Mouse (Mus musculus): ENCODE results near the gene Zdhhc20. TPM values are rescaled to one million over a fixed set of nuclear protein-coding genes. Genes with fewer than 3 reads are reported as not detected.
"Not testable (repeated sequence)": the region's sequence is repeated elsewhere in the genome, so short reads cannot be mapped to it uniquely, and the experiment has no call there.

Zdhhc20 gene
- polyA plus RNA-seq, 1 experiment from 2014 or later, result 71.2 TPM

DNA sequence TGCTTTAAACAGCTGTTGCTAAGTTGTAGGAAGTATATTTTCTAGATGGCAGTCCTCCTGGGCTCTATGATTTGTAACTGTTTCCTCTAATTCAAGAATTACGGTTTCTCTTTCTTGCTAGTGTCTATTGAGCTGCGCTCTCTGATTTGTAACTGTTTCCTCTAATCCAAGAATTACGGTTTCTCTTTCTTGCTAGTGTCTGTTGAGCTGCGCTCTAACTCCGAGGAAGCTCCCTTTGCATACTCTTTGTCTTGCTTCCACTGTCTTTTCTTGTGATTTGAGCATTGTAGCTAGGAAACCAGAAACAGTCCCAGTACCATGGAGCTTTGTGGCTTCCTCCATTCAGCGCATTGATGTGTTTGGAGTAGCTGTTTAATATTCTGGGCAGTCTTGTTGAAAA, 25.3 kb upstream of the Zdhhc20 start:
- Histone ChIP-seq H3K4me3 (replicated peaks; ENCODE audit: low read length) (no peak overlapping the region), H3K36me3 (ENCODE audit: control insufficient read depth, insufficient read depth, low read length) (no peaks in the 10 kb centered on the region), H3K4me1 (ENCODE audit: control insufficient read depth, insufficient read depth, low read length) (no peaks in the 10 kb centered on the region), H3K9ac (ENCODE audit: low read length) (no peak overlapping the region), H3K27ac (ENCODE audit: low read length) (no peak overlapping the region), H3K4me2 (ENCODE audit: low read depth, low read length) (no peak overlapping the region), H3K27me3 (ENCODE audit: control insufficient read depth, insufficient read depth, low read length) (no peaks in the 10 kb centered on the region), H3K9me3 (replicated peaks; ENCODE audit: control insufficient read depth, low read length) (no peaks in the 10 kb centered on the region)
- no peak for ATAC-seq (ENCODE audit: insufficient read depth, low FRiP score)
- 73% methylated on average over 6 of the region's 6 CpGs for WGBS

DNA sequence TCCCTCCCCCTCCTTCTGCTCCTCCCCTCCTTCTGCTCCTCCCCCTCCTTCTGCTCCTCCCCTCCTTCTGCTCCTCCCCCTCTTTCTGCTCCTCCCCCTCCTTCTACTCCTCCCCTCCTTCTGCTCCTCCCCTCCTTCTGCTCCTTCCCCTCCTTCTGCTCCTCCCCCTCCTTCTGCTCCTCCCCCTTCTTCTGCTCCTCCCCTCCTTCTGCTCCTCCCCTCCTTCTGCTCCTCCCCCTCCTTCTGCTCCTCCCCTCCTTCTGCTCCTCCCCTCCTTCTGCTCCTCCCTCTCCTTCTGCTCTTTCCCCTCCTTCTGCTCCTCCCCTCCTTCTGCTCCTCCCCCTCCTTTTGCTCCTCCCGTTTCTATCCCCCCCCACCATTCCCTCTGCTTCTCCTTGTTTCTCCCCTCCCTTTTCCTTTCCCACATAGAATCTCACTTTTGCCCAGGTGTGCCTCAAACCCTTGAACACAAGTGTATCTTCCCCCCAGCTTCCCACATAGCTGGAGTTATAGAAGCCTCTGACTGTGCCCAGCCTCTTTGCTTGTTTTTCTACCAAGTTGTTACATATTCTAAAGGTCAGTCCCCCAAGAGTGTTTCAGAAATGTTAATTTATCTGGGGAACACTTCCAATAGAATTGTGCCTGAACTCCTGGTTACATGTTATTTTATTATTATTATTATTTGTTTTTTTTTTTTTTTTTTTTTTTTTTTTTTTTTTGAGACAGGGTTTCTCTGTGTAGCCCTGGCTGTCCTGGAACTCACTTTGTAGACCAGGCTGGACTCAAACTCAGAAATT, 22.3 kb upstream of the Zdhhc20 start:
- not testable (repeated sequence) for H3K4me3 ChIP-seq (replicated peaks; ENCODE audit: low read length); H3K27ac ChIP-seq (ENCODE audit: low read length); H3K9me3 ChIP-seq (replicated peaks; ENCODE audit: control insufficient read depth, low read length); H3K27me3 ChIP-seq (ENCODE audit: control insufficient read depth, insufficient read depth, low read length); ATAC-seq (ENCODE audit: insufficient read depth, low FRiP score); H3K4me2 ChIP-seq (ENCODE audit: low read depth, low read length); H3K4me1 ChIP-seq (ENCODE audit: control insufficient read depth, insufficient read depth, low read length); H3K36me3 ChIP-seq (ENCODE audit: control insufficient read depth, insufficient read depth, low read length); H3K9ac ChIP-seq (ENCODE audit: low read length)
- 50% methylated on average over 1 of the region's 1 CpGs for WGBS

DNA sequence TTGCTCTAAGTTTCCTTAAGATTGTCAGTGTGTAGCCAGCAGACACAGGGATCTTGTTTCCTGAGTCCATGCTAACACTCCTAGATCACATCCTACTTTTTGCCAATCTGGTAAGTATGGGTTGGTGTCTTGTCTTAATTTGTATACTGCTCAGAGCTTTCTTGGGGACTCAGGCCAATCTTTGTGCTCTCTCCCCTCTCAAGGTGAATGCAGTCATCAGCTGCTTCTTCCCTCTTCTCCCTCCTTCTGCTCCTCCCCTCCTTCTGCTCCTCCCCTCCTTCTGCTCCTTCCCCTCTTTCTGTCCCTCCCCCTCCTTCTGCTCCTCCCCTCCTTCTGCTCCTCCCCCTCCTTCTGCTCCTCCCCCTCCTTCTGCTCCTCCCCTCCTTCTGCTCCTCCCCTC, 21.7 kb upstream of the Zdhhc20 start:
- not testable (repeated sequence) for ATAC-seq (ENCODE audit: insufficient read depth, low FRiP score); H3K36me3 ChIP-seq (ENCODE audit: control insufficient read depth, insufficient read depth, low read length)

DNA sequence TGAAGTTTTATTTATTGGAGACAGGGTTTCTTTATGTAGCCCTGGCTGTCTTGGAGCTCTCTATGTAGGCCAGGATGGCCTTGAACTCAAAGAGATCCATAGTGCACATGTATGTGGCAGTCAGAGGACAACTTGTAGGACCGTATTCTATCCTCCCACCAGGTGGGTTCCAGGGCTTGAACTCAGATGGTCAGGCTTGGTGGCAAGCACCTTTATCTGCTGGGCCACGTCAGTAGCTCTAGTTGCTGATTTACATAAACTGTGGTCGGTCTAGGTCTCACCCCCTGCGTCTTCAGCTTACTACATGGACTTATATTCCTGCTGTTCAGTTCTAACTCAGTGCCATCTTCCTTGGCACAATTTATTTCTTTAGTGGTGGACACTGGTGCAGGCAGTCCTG, 21.2 kb upstream of the Zdhhc20 start:
- WGBS, result 84% methylated on average over 4 of the region's 4 CpGs
- ATAC-seq (ENCODE audit: insufficient read depth, low FRiP score), result no peak

More for the DNA sequence above, 21.7 kb upstream of the Zdhhc20 start:
- H3K9ac ChIP-seq (ENCODE audit: low read length); H3K27ac ChIP-seq (ENCODE audit: low read length); H3K4me1 ChIP-seq (ENCODE audit: control insufficient read depth, insufficient read depth, low read length); H3K9me3 ChIP-seq (replicated peaks; ENCODE audit: control insufficient read depth, low read length); H3K4me2 ChIP-seq (ENCODE audit: low read depth, low read length); H3K27me3 ChIP-seq (ENCODE audit: control insufficient read depth, insufficient read depth, low read length); H3K4me3 ChIP-seq (replicated peaks; ENCODE audit: low read length): not testable (repeated sequence)

DNA sequence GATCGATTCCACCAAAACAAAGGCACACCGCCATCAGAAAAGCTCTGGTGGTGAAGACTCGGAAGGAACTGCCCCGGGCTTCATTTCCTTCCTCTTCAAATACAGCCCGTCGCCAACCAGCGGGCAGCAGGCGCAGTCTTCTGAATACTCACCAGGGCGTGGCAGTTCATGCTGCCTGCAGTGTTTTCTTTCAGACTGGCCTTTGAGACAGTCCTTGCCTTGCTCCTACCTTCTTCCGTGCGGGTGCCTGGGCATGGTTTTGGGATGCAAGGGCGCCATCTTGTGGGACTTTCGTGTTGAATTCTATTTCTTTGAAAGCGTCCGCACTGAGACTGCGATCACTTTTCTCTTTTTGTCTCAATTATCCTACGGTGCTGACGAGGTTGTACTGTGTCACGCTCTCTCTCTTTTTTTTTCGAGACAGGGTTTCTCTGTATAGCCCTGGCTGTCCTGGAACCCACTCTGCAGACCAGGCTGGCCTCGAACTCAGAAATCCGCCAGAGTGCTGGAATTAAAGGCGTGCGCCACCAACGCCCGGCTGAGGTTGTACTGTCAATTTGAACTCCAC, 20.5 kb upstream of the Zdhhc20 start:
- Histone ChIP-seq H3K4me3 (replicated peaks; ENCODE audit: low read length) (peak overlapping the region; percentile 35), H3K9ac (ENCODE audit: low read length) (peak overlapping the region; percentile 64), H3K27ac (ENCODE audit: low read length) (no peak overlapping the region), H3K9me3 (replicated peaks; ENCODE audit: control insufficient read depth, low read length) (no peaks in the 10 kb centered on the region), H3K36me3 (ENCODE audit: control insufficient read depth, insufficient read depth, low read length) (no peaks in the 10 kb centered on the region), H3K4me2 (ENCODE audit: low read depth, low read length) (peak overlapping the region; percentile 60), H3K4me1 (ENCODE audit: control insufficient read depth, insufficient read depth, low read length) (peaks cover 5% of the 10 kb centered on the region; the same call in 1 of the 2 replicates), H3K27me3 (ENCODE audit: control insufficient read depth, insufficient read depth, low read length) (no peaks in the 10 kb centered on the region)
- peak; percentile 96 for ATAC-seq (ENCODE audit: insufficient read depth, low FRiP score)
- 20% methylated on average over 26 of the region's 26 CpGs for WGBS

More for the DNA sequence above, 21.2 kb upstream of the Zdhhc20 start:
- Histone ChIP-seq H3K27me3 (ENCODE audit: control insufficient read depth, insufficient read depth, low read length) (no peaks in the 10 kb centered on the region), H3K4me2 (ENCODE audit: low read depth, low read length) (no peak overlapping the region), H3K4me3 (replicated peaks; ENCODE audit: low read length) (no peak overlapping the region), H3K36me3 (ENCODE audit: control insufficient read depth, insufficient read depth, low read length) (no peaks in the 10 kb centered on the region), H3K9me3 (replicated peaks; ENCODE audit: control insufficient read depth, low read length) (no peaks in the 10 kb centered on the region), H3K9ac (ENCODE audit: low read length) (no peak overlapping the region), H3K27ac (ENCODE audit: low read length) (no peak overlapping the region), H3K4me1 (ENCODE audit: control insufficient read depth, insufficient read depth, low read length) (peaks cover 5% of the 10 kb centered on the region; the same call in 1 of the 2 replicates)

DNA sequence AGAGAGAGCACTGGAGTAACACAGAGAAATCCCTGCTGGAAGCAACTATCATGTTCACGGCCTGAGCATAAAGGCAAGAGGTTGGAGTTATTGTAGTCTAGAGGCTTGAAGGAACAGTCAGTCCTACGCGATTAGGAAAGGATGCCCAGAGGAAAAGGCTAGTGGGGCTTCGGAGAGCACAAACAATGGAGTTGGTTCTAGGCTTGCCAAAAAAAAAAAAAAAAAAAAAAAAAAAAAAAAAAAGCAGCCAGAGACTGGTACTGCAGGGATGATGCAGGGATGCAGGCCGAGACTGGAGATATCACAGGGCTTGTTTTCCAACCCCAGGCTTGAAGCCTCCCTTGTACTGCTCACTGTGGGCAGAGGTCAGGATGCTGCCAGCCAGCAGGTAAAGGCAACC, 19.2 kb upstream of the Zdhhc20 start:
- Histone ChIP-seq H3K9me3 (replicated peaks; ENCODE audit: control insufficient read depth, low read length) (no peaks in the 10 kb centered on the region), H3K4me3 (replicated peaks; ENCODE audit: low read length) (no peak overlapping the region), H3K27me3 (ENCODE audit: control insufficient read depth, insufficient read depth, low read length) (no peaks in the 10 kb centered on the region), H3K36me3 (ENCODE audit: control insufficient read depth, insufficient read depth, low read length) (no peaks in the 10 kb centered on the region), H3K27ac (ENCODE audit: low read length) (no peak overlapping the region), H3K9ac (ENCODE audit: low read length) (no peak overlapping the region), H3K4me2 (ENCODE audit: low read depth, low read length) (no peak overlapping the region), H3K4me1 (ENCODE audit: control insufficient read depth, insufficient read depth, low read length) (peaks cover 5% of the 10 kb centered on the region; the same call in 1 of the 2 replicates)
- no peak for ATAC-seq (ENCODE audit: insufficient read depth, low FRiP score)
- WGBS, result 83% methylated on average over 5 of the region's 5 CpGs

DNA sequence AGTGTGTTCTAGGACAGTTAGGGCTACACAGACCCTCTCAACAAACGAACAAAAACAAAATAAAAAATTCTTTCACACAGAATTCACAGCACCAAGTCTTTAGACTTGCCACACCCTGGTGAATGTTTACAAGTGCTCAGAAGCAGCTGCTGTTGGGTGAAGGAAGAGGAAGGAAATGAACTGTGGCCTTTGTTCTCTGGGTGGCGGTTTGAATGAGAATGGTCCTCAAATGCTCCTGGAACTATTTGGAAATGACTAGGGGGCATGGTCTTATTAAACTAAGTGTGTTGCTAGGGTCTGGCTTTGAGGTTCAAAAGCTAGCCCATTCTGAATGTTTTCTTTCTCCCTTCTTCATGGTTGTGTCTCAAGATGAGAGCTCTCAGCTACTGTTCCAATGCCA, 18.4 kb upstream of the Zdhhc20 start:
- Histone ChIP-seq H3K4me2 (ENCODE audit: low read depth, low read length) (no peak overlapping the region), H3K36me3 (ENCODE audit: control insufficient read depth, insufficient read depth, low read length) (no peaks in the 10 kb centered on the region), H3K9me3 (replicated peaks; ENCODE audit: control insufficient read depth, low read length) (no peaks in the 10 kb centered on the region), H3K4me3 (replicated peaks; ENCODE audit: low read length) (no peak overlapping the region), H3K4me1 (ENCODE audit: control insufficient read depth, insufficient read depth, low read length) (peaks cover 5% of the 10 kb centered on the region; the same call in 1 of the 2 replicates), H3K9ac (ENCODE audit: low read length) (no peak overlapping the region), H3K27me3 (ENCODE audit: control insufficient read depth, insufficient read depth, low read length) (no peaks in the 10 kb centered on the region), H3K27ac (ENCODE audit: low read length) (no peak overlapping the region)
- WGBS, result 43% methylated on average over 2 of the region's 2 CpGs
- ATAC-seq (ENCODE audit: insufficient read depth, low FRiP score), result no peak

DNA sequence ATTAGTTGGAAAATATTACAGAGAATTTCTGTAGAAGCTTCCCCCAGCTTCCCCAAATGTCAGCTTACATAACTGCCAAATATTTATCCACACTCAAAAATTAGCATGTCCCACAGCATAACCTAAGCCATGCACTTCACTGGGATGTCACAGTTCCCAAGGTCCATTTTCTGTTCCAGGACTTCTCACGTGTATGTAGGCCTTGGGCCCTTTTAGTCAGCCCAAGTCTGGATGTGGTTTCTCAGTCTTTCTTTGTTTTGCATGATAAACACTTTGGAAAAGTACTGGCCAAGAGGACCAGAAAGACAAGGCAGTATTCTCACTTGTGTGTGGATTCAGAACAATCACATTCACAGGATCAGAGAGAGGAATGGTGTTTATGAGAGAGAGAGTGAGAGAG, 11.9 kb upstream of the Zdhhc20 start:
- H3K27me3 ChIP-seq (ENCODE audit: control insufficient read depth, insufficient read depth, low read length), result no peaks in the 10 kb centered on the region
- 57% methylated on average over 1 of the region's 1 CpGs for WGBS
- no peak overlapping the region for H3K4me2 ChIP-seq (ENCODE audit: low read depth, low read length)
- no peaks in the 10 kb centered on the region for H3K4me1 ChIP-seq (ENCODE audit: control insufficient read depth, insufficient read depth, low read length)
- H3K27ac ChIP-seq (ENCODE audit: low read length), result no peak overlapping the region
- H3K36me3 ChIP-seq (ENCODE audit: control insufficient read depth, insufficient read depth, low read length), result no peaks in the 10 kb centered on the region
- ATAC-seq (ENCODE audit: insufficient read depth, low FRiP score), result no peak
- H3K9me3 ChIP-seq (replicated peaks; ENCODE audit: control insufficient read depth, low read length), result no peaks in the 10 kb centered on the region
- H3K4me3 ChIP-seq (replicated peaks; ENCODE audit: low read length), result no peak overlapping the region
- no peak overlapping the region for H3K9ac ChIP-seq (ENCODE audit: low read length)

GRCm38 (mm10) chr14:57896882-57897281, 6.8 kb upstream of the Zdhhc20 start:
- ATAC-seq (ENCODE audit: insufficient read depth, low FRiP score), result no peak
- no peaks in the 10 kb centered on the region for H3K27me3 ChIP-seq (ENCODE audit: control insufficient read depth, insufficient read depth, low read length)
- no peak overlapping the region for H3K9ac ChIP-seq (ENCODE audit: low read length)
- H3K4me3 ChIP-seq (replicated peaks; ENCODE audit: low read length), result no peak overlapping the region
- 91% methylated on average over 12 of the region's 12 CpGs for whole genome bisulfite sequencing
- no peaks in the 10 kb centered on the region for H3K4me1 ChIP-seq (ENCODE audit: control insufficient read depth, insufficient read depth, low read length)
- H3K9me3 ChIP-seq (replicated peaks; ENCODE audit: control insufficient read depth, low read length), result no peaks in the 10 kb centered on the region
- H3K27ac ChIP-seq (ENCODE audit: low read length), result no peak overlapping the region
- no peaks in the 10 kb centered on the region for H3K36me3 ChIP-seq (ENCODE audit: control insufficient read depth, insufficient read depth, low read length)
- no peak overlapping the region for H3K4me2 ChIP-seq (ENCODE audit: low read depth, low read length)

Data from stomach, embryonic 16.5 days (tissue).